In the genomic region with DNA sequence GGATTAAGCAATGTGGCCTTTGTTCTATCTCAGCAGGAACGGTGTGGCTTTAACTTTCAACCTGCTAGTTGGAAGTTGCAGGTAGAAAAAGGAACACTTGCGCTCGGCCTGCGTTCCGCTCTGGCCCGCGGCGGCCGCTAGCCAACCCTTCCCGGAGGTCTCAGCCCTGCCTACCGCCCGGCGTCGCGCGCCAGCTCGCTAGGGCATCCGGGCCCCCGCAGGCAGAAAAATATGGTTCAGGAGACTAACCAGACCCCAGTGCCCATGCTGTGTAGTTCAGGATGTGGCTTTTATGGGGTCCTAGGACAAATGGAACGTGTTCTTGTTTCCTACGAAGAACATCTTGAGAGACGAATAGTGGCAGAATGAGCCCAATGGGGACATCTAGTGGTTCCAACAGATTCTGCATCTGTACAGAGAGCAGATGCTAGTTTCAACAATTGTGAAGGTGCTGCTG, we compare ENCODE assay signal across 9 mouse cellular contexts. TPM values are rescaled to one million over a fixed set of nuclear protein-coding genes. Genes with fewer than 3 reads are reported as not detected.
DNase-seq lines count a peak whose midpoint lies in the region; ATAC-seq and TF ChIP-seq lines count a peak whose summit lies in the region.
"Had no signal": no experiment of that assay in that cellular context is flagged by ENCODE, and none has a peak within 500 bp of the region (broad histone marks: within the 10 kb centered on the region; RNA-seq: fewer than 3 reads in every experiment).

No protein-coding gene starts in this region.

- TF ChIP-seq CTCF in kidney, postnatal 0 days (IDR thresholded peaks at IDR 0.05; ENCODE audit: low read depth), result peak; percentile 79

- DNase-seq in A20 (ENCODE audit: low read depth, low spot score) (peak; percentile 30), liver (peak; percentile 8)
- peak; percentile 29 to 82 for DNase-seq in adrenal gland, adult (ENCODE audit: inconsistent age in 2 of 2, low spot score in 1 of 2)
- DNase-seq in embryo, embryonic 11 days, result peak; percentile 80
- DNase-seq in kidney, postnatal 0 days (ENCODE audit: low spot score), result peak; percentile 81
- DNase-seq in telencephalon, adult 2 months (ENCODE audit: low read depth, low spot score), result peak; percentile 54

- no peak overlapping the region for H3K27ac ChIP-seq in heart, embryonic 12.5 days (ENCODE audit: poor library complexity, severe bottlenecking)
- no peak overlapping the region for H3K27ac ChIP-seq in kidney, postnatal 0 days

- H3K36me3 ChIP-seq in heart, embryonic 12.5 days, result no peaks in the 10 kb centered on the region
- H3K36me3 ChIP-seq in kidney, postnatal 0 days (ENCODE audit: insufficient read depth, low read length), result no peaks in the 10 kb centered on the region

- peak; percentile 33; the same call in 1 of the 2 replicates for ATAC-seq in heart, embryonic 12.5 days (ENCODE audit: insufficient number of reproducible peaks, low FRiP score)
- peak; percentile 43; the same call in 1 of the 2 replicates for ATAC-seq in kidney, postnatal 0 days (replicated peaks; ENCODE audit: low FRiP score, low read depth)
- ATAC-seq in monocyte, adult 5-6 weeks (replicated peaks; ENCODE audit: insufficient number of reproducible peaks, low FRiP score, low TSS enrichment, poor library complexity, severe bottlenecking), result peak; percentile 66; the same call in 1 of the 2 replicates

- no peaks in the 10 kb centered on the region for H3K9me3 ChIP-seq in heart, embryonic 12.5 days (replicated peaks)
- H3K9me3 ChIP-seq in kidney, postnatal 0 days (replicated peaks; ENCODE audit: low read length), result no peaks in the 10 kb centered on the region

- H3K27me3 ChIP-seq in heart, embryonic 12.5 days (replicated peaks), result peaks cover 8% of the 10 kb centered on the region; the same call in 1 of the 2 replicates
- no peaks in the 10 kb centered on the region for H3K27me3 ChIP-seq in kidney, postnatal 0 days (ENCODE audit: insufficient read depth, low read length)

- peak overlapping the region; percentile 97 for H3K4me2 ChIP-seq in heart, embryonic 12.5 days
- H3K4me2 ChIP-seq in kidney, postnatal 0 days (ENCODE audit: low read length), result peak overlapping the region; percentile 85

- peak overlapping the region; percentile 74 for H3K9ac ChIP-seq in heart, embryonic 12.5 days
- H3K9ac ChIP-seq in kidney, postnatal 0 days (ENCODE audit: low read depth, low read length), result peak overlapping the region; percentile 46; the same call in 1 of the 2 replicates

- no peaks in the 10 kb centered on the region for H3K4me1 ChIP-seq in heart, embryonic 12.5 days (replicated peaks)
- H3K4me1 ChIP-seq in kidney, postnatal 0 days (replicated peaks; ENCODE audit: insufficient read depth, low read length), result no peaks in the 10 kb centered on the region

- WGBS in heart, embryonic 12.5 days, result under 1% methylated on average over 22 of the region's 22 CpGs
- under 1% methylated on average over 22 of the region's 22 CpGs for WGBS in kidney, postnatal 0 days

- peak overlapping the region; percentile 65 for H3K4me3 ChIP-seq in heart, embryonic 12.5 days
- H3K4me3 ChIP-seq in kidney, postnatal 0 days (replicated peaks; ENCODE audit: low read depth, low read length), result peak overlapping the region; percentile 42

RNA-seq across cellular contexts. Expression of gene Gm281, which starts 12.6 kb away (rescaled TPM):
- not detected in 2 replicates for polyA plus RNA-seq in heart, embryonic 12.5 days (2016; fragmentation: Nextera tagmentation; extraction: Ambion mirVana)
- not detected in 2 replicates for polyA plus RNA-seq in kidney, postnatal 0 days (2015; fragmentation: Nextera tagmentation; extraction: Ambion mirVana)
- not detected in 3 replicates for total RNA-seq in monocyte, adult 5-6 weeks (2017)
- total RNA-seq: gastrocnemius, postnatal 36 days had no signal

RNA-seq across cellular contexts. Expression of gene Atxn7, which starts 59.6 kb away (rescaled TPM):
- 3.9 and 4.3 TPM in 2 replicates for polyA plus RNA-seq in heart, embryonic 12.5 days (2016; fragmentation: Nextera tagmentation; extraction: Ambion mirVana)
- polyA plus RNA-seq in kidney, postnatal 0 days (2015; fragmentation: Nextera tagmentation; extraction: Ambion mirVana), result 4.0 and 4.6 TPM in 2 replicates
- total RNA-seq in monocyte, adult 5-6 weeks (2017), result 19.9 to 58.0 TPM (median 36.9 TPM) in 3 replicates

Comparison
In these comparisons a context has a peak if more than half of its experiments do, and no peak if none do; other contexts are left out.
1. DNase-seq: peak in every context shown above with its lines; median percentile 81 in kidney, postnatal 0 days; 80 in embryo, embryonic 11 days; 56 in adrenal gland, adult; 54 in telencephalon, adult 2 months; 30 in A20; 8 in liver.